Mouse (Mus musculus) heart, embryonic 12.5 days (tissue): ENCODE results near the gene Olfr763. TPM values are rescaled to one million over a fixed set of nuclear protein-coding genes. Genes with fewer than 3 reads are reported as not detected.
A peak's percentile ranks its signal among the peaks of the same experiment; 100 is the strongest.
"Not testable (repeated sequence)": the region's sequence is repeated elsewhere in the genome, so short reads cannot be mapped to it uniquely, and the experiment has no call there.

Experiments used
- ATAC-seq: fragments of 200-750 bp; cut with Nextera tagmentation; 2 replicates; pipeline ENCODE4 v1.8.0; 2017; ENCODE audit warnings: moderate TSS enrichment, moderate library complexity; ENCODE audit not compliant: insufficient number of reproducible peaks, low FRiP score
- H3K27ac ChIP-seq: fragments of 300-500 bp; sonication (generic); 2 replicates; pipeline ENCODE4 v1.5.1; 2016; ENCODE audit warnings: mild to moderate bottlenecking, moderate library complexity; ENCODE audit not compliant: poor library complexity, severe bottlenecking
- H3K27me3 ChIP-seq: fragments of 300-500 bp; sonication (generic); replicated peaks from 2 replicates; pipeline ENCODE4 v1.6.1; 2016; ENCODE audit warnings: mild to moderate bottlenecking, moderate library complexity
- H3K36me3 ChIP-seq: fragments of 300-500 bp; sonication (generic); 2 replicates; pipeline ENCODE4 v1.6.1; 2016; ENCODE audit warnings: mild to moderate bottlenecking, moderate library complexity
- H3K4me1 ChIP-seq: fragments of 300-500 bp; sonication (generic); replicated peaks from 2 replicates; pipeline ENCODE4 v1.6.1; 2016; ENCODE audit warnings: mild to moderate bottlenecking
- H3K4me2 ChIP-seq: fragments of 300-500 bp; sonication (generic); 2 replicates; pipeline ENCODE4 v1.6.1; 2016; ENCODE audit warnings: mild to moderate bottlenecking, moderate library complexity
- H3K4me3 ChIP-seq: fragments of 300-500 bp; sonication (generic); 2 replicates; pipeline ENCODE4 v1.5.1; 2016; ENCODE audit warnings: mild to moderate bottlenecking
- H3K9ac ChIP-seq: fragments of 300-500 bp; sonication (generic); 2 replicates; pipeline ENCODE4 v1.6.1; 2016; ENCODE audit warnings: mild to moderate bottlenecking, moderate library complexity
- H3K9me3 ChIP-seq: fragments of 300-500 bp; sonication (generic); replicated peaks from 2 replicates; pipeline ENCODE4 v1.6.1; 2016; ENCODE audit warnings: mild to moderate bottlenecking, moderate library complexity
- WGBS: fragments of 180-500 bp; shearing (Covaris S2); methylation state at CpG from one replicate; pipeline ENCODE4 v1.1.7; 2016; 5-methylcytosine and 5-hydroxymethylcytosine counted together
- polyA plus RNA-seq: library from polyadenylated mRNA; unstranded; fragments of >200 nt; fragmentation: Nextera tagmentation; extraction: Ambion mirVana; gene quantifications from 2 replicates; pipeline ENCODE4 v1.2.1, GENCODE M21; 2016

Gene Olfr763
- polyA plus RNA-seq: not detected in 2 replicates

DNA sequence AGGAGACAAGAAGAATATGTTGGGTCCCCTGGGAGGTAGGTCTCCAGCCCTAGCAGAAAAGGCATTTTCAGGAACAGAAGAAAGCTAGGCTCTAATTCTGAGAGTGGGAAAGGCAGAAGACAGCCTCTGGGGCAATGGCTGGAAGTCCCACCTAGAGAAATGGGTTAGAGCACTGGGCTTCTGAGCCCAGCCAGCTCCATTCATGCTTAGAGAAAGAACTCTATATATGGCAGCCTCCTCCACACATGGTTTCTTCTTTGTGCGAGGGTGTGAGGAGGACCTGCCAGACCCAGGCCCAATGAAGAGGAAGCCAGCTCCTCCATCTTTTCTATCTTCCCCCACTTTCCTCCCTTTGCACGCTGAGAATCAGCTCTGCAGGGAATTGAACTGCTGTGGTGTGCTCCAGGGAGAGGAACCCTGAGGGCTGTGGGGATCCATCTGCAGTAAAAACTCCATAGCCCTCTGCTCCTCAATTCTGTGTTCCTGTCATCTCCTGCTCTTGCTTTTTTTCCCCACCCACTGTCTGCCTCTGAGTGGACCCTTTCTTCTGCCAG, at the start of gene Olfr763:
Olfr763 (plus strand) TSS at position 504 of the 554 bp plus-strand sequence.
- Histone ChIP-seq H3K36me3 (no peaks in the 10 kb centered on the region), H3K4me2 (no peak within 1 kb of the TSS), H3K27me3 (no peaks in the 10 kb centered on the region), H3K27ac (no peak within 1 kb of the TSS), H3K9me3 (peaks cover 9% of the 10 kb centered on the region), H3K9ac (no peak within 1 kb of the TSS), H3K4me3 (no peak within 1 kb of the TSS), H3K4me1 (no peaks in the 10 kb centered on the region)
- WGBS: 62% methylated on average over 2 of the region's 2 CpGs
- no peak for ATAC-seq

DNA sequence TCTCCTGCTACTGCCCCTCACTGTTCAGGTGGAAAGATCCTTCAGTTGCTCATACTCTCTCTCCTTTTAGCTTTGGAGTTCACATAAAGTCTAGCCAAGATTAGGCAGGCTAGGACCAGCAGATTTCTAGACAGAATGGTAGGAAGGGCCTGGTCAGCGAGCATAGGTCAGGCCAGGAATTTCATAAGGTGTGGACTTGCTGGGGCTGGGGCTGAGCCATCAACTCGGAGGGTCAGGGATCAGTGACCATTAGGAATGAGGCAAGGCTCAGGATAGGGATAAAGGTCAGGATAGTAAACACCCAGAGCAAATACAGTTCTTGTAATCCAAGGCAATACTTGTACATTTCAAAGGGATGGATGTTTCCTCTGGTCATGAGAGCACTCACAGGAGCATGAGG, 45.6 kb upstream of the Olfr763 start:
- Histone ChIP-seq H3K4me3 (no peak overlapping the region), H3K36me3 (no peaks in the 10 kb centered on the region), H3K27ac (no peak overlapping the region), H3K9me3 (no peaks in the 10 kb centered on the region), H3K4me2 (no peak overlapping the region), H3K27me3 (no peaks in the 10 kb centered on the region; the same call in 1 of the 2 replicates), H3K9ac (no peak overlapping the region), H3K4me1 (no peaks in the 10 kb centered on the region)
- WGBS: 64% methylated on average over 2 of the region's 2 CpGs
- ATAC-seq: no peak

DNA sequence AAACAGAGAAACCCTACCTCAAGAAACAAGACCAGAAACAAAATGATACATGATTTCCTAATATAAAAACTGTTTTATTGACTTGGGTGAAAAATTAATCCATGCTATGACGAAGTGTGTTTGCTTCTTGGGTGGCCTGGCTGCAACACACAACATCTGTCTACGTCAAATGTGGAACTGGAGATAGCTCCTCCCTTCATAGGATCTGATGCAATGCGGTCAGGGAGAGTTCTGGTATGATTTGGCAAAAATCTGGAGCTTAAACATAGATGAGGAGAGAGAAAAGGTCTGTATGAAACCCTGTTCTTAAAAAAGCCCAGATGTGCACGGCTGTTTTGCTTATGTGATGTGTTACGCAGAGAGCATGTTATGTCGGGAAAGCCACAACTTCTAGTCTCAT, 44.7 kb upstream of the Olfr763 start:
- Histone ChIP-seq H3K9me3 (no peaks in the 10 kb centered on the region), H3K4me1 (no peaks in the 10 kb centered on the region), H3K36me3 (no peaks in the 10 kb centered on the region), H3K27me3 (no peaks in the 10 kb centered on the region; the same call in 1 of the 2 replicates), H3K4me3 (no peak overlapping the region), H3K9ac (no peak overlapping the region), H3K4me2 (no peak overlapping the region), H3K27ac (no peak overlapping the region)
- WGBS: 80% methylated on average over 6 of the region's 6 CpGs
- no peak for ATAC-seq

DNA sequence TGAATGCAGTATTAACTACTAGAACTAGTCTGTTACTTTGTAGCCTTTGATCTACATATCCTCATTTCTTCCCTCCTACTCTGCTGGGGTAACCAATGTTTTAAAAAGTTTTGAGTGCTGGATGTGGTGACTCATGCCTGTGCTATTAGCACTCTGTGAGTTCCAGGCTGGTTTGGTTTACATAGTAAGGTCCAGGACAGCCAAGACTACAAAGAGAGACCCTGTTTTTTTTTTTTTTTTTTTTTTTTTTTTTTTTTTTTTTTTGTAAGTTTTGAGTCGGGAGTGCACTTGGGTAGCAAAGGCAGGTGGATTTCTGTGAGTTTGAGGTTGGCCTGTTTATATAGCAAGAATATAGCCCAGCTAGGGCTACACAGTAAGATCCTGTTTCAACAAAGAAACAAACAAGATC, 42.2 kb upstream of the Olfr763 start:
- no peak overlapping the region for H3K27ac ChIP-seq
- no peaks in the 10 kb centered on the region; the same call in 1 of the 2 replicates for H3K27me3 ChIP-seq
- H3K4me2 ChIP-seq: no peak overlapping the region
- no peaks in the 10 kb centered on the region for H3K4me1 ChIP-seq
- no peak overlapping the region for H3K9ac ChIP-seq
- WGBS: 28% methylated on average over 1 of the region's 1 CpGs
- no peak overlapping the region for H3K4me3 ChIP-seq
- ATAC-seq: no peak
- H3K36me3 ChIP-seq: no peaks in the 10 kb centered on the region
- H3K9me3 ChIP-seq: no peaks in the 10 kb centered on the region

DNA sequence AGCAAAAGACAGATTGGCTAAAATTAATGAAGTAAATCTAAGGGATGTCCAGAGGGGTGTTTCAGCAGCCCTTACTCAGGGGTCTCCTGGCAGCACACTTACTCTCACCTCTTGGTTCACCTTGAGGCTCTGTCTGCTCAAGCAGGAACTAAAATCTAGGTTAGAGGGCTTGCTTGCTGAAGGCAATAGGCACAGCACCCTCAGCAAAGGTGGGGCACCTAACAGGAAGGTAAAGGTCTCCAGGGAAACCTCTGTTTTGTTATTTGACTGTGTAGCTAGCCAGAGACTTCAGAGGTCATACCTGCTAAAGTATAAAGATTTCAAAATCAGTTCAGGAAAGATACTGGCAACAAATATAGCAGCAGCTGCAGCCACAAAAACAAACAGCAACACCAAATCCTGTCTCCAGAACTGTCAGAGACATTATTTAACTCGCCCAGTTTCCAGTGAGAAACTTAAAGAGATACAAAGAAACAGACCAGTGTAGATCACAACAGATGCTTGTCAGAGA, 39.8 kb upstream of the Olfr763 start:
- H3K4me2 ChIP-seq: no peak overlapping the region
- no peak overlapping the region for H3K4me3 ChIP-seq
- no peaks in the 10 kb centered on the region for H3K9me3 ChIP-seq
- no peak overlapping the region for H3K9ac ChIP-seq
- H3K27ac ChIP-seq: no peak overlapping the region
- no peak for ATAC-seq
- H3K36me3 ChIP-seq: no peaks in the 10 kb centered on the region
- H3K27me3 ChIP-seq: no peaks in the 10 kb centered on the region
- WGBS: 25% methylated on average over 1 of the region's 1 CpGs
- H3K4me1 ChIP-seq: peaks cover under 1% of the 10 kb centered on the region; the same call in 1 of the 2 replicates

DNA sequence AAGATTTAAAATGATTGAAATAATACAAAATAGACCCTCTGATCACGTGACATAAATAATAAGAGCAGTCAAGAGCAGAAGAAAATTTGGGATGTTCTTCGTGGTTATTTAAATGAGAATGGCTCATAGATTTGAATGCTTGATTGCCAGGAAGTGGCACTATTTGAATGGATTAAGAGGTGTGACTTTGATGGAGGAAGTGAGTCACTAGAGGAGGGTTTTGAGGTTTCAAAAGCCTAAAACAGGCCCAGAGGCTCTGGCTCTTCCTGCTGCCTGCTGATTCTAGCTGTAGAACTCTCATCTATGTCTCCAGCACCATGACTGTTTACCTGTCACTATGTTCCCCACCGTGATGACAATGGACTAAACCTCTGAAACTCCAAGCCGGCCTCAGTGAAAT, 37.8 kb upstream of the Olfr763 start:
- Histone ChIP-seq H3K9ac (no peak overlapping the region), H3K4me3 (no peak overlapping the region), H3K36me3 (no peaks in the 10 kb centered on the region), H3K4me2 (no peak overlapping the region), H3K9me3 (no peaks in the 10 kb centered on the region), H3K4me1 (peaks cover 12% of the 10 kb centered on the region; the same call in 1 of the 2 replicates), H3K27me3 (no peaks in the 10 kb centered on the region), H3K27ac (no peak overlapping the region)
- 65% methylated on average over 4 of the region's 4 CpGs for WGBS
- no peak for ATAC-seq

DNA sequence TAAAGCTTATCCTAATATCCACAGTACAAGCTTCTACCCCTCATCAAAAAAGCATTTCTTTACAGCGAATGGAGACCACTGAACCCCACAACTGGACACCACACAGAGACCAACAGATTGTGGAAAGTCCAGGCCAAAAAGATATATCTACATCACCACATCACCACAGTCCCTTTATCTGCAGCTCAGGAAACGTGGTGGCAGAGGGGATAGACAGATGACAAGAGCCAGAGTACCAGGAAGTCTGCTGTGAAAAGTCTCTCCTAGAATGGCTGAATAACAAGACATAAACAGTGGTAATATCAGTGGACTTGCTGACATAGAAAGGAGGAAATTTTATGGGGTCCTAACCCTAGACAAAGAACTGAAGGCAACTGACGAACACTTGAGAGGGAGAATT, 34.2 kb upstream of the Olfr763 start:
- Histone ChIP-seq H3K9ac (no peak overlapping the region), H3K4me1 (peaks cover 22% of the 10 kb centered on the region), H3K36me3 (no peaks in the 10 kb centered on the region), H3K4me2 (no peak overlapping the region), H3K4me3 (no peak overlapping the region), H3K27ac (peak overlapping the region; percentile 49; the same call in 1 of the 2 replicates), H3K27me3 (no peaks in the 10 kb centered on the region), H3K9me3 (no peaks in the 10 kb centered on the region)
- ATAC-seq: peak; percentile 55
- 30% methylated on average over 3 of the region's 3 CpGs for WGBS

DNA sequence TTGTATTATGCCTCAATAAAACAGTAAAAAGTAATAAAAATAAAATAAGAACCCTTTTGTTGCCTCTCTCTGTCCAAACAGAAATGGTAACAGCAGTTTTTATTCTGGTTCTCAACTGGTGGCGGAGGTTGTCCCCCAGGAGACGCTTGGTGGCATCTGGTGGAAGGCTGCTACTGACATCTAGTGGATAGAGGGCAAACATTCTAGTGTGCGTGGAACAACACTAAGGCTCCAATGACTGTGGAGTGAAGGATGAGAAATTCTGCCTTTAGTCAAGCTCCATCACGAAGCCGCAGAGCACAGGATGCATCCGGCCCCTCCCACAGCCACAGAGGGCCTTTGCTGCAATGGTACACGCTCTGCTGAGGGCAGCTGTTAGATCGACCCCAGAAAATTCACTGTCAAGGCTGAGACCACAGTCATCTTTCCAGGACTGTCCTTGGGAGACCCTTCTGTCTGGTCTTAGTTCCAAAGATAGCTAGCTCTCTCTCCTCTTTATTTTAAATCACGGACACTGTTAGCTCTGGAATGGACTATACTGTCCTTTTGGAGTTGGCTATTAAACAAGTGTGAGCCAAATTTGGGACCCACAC, 33.0 kb upstream of the Olfr763 start:
- ATAC-seq: 0 out of 2 replicates have a peak, but pooled peaks have one; percentile 43

DNA sequence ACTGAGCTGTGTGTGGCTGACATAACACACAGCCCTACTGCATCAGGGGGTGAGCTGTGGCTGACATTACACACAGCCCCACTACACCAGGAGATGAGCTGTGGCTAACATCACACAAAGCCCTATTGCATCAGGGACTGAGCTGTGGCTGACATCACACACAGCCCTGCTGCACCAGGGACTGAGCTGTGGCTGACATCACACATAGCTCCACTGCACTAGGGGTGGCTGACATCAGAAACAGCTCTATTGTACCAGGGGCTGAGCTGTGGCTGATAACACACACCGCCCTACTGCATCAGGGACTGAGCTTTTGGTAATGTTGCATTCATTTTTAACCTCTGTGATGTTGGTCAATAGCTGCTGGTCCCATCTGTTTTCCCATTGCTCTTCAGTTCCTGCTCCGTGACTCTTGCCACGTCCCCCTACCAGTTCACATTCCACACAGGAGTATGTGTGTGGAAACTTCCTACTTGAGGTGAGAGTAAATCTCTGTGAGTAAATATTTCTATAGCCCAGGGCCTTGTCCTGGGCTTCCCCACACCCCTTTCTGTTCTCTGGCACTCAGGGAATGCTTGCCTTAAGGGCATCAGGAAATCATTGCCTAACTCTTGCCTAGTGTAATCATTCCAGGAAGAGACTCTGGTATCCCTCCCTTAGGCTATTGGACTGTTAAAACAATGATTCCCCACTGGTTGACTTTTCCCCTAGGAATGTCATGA, 29.8 kb upstream of the Olfr763 start:
- H3K9ac ChIP-seq: no peak overlapping the region; the same call in 1 of the 2 replicates
- H3K4me3 ChIP-seq: no peak overlapping the region
- WGBS: 42% methylated on average over 3 of the region's 3 CpGs
- H3K4me1 ChIP-seq: peaks cover 24% of the 10 kb centered on the region
- ATAC-seq: peak; percentile 58
- no peaks in the 10 kb centered on the region for H3K9me3 ChIP-seq
- H3K36me3 ChIP-seq: no peaks in the 10 kb centered on the region
- no peaks in the 10 kb centered on the region for H3K27me3 ChIP-seq
- 0 out of 2 replicates have a peak overlapping the region, but pooled peaks have one; percentile 2 for H3K27ac ChIP-seq
- no peak overlapping the region for H3K4me2 ChIP-seq

More for the DNA sequence above, 33.0 kb upstream of the Olfr763 start:
- H3K36me3 ChIP-seq: no peaks in the 10 kb centered on the region
- H3K27ac ChIP-seq: no peak overlapping the region
- H3K4me1 ChIP-seq: peaks cover 25% of the 10 kb centered on the region
- no peak overlapping the region for H3K4me2 ChIP-seq
- H3K9me3 ChIP-seq: no peaks in the 10 kb centered on the region
- whole genome bisulfite sequencing: 19% methylated on average over 9 of the region's 9 CpGs
- no peaks in the 10 kb centered on the region for H3K27me3 ChIP-seq
- H3K4me3 ChIP-seq: no peak overlapping the region
- H3K9ac ChIP-seq: no peak overlapping the region

DNA sequence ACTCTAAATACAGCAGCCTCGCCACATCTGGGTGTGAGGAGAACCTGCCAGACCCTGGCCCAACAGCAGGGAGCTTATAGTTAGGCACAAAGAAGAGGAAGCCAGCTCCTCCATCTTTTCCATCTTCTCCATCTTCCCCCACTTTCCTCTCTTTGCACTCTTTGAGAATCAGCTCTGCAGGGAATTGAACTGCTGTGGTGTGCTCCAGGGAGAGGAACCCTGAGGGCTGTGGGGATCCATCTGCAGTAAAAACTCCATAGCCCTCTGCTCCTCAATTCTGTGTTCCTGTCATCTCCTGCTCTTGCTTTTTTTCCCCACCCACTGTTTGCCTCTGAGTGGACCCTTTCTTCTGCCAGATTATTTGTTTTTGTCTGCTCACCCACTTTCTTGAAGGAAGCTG, 21.5 kb upstream of the Olfr763 start, which contains the start of gene Olfr9:
Olfr9 (plus strand) TSS at position 301 of the 400 bp plus-strand sequence.
- 25% methylated on average over 1 of the region's 1 CpGs for WGBS
- not testable (repeated sequence) for H3K9ac ChIP-seq, ATAC-seq

More for the DNA sequence above, 21.5 kb upstream of the Olfr763 start, which contains the start of gene Olfr9:
- H3K27me3 ChIP-seq, H3K4me3 ChIP-seq, H3K36me3 ChIP-seq, H3K9me3 ChIP-seq, H3K27ac ChIP-seq, H3K4me1 ChIP-seq, H3K4me2 ChIP-seq: not testable (repeated sequence)
